Mouse (Mus musculus) cerebellum, adult 8-10 months (tissue): ENCODE results near the gene Krtap28-13.

Experiments
- DNase-seq: peaks from one replicate; pipeline ENCODE4 v3.0.0; 2022

The Krtap28-13 gene

GRCm38 (mm10) chr1:83060643-83061042 lies at the start of gene Krtap28-13:
Krtap28-13 (plus strand) TSS chr1:83060930.
- no peak for DNase-seq

GRCm38 (mm10) chr1:83014477-83014876 lies 46.3 kb upstream of the Krtap28-13 start:
- no peak for DNase-seq

- no peak for DNase-seq
Measured at GRCm38 (mm10) chr1:83015329-83015879, 45.3 kb upstream of the Krtap28-13 start.

GRCm38 (mm10) chr1:83016556-83016955 lies 44.2 kb upstream of the Krtap28-13 start:
- no peak for DNase-seq

GRCm38 (mm10) chr1:83031950-83032349 lies 28.8 kb upstream of the Krtap28-13 start:
- no peak for DNase-seq

- no peak for DNase-seq
Measured at GRCm38 (mm10) chr1:83032508-83032907, 28.2 kb upstream of the Krtap28-13 start.

- no peak for DNase-seq
Measured at GRCm38 (mm10) chr1:83034509-83034908, 26.2 kb upstream of the Krtap28-13 start.

GRCm38 (mm10) chr1:83036892-83037667 lies 23.6 kb upstream of the Krtap28-13 start:
- DNase-seq = no peak

GRCm38 (mm10) chr1:83038109-83038672 lies 22.5 kb upstream of the Krtap28-13 start, which contains the start of gene Slc19a3:
Slc19a3 (minus strand) TSS chr1:83038448.
- peak; percentile 8 for DNase-seq

- no peak for DNase-seq
Measured at GRCm38 (mm10) chr1:83039080-83039479, 21.6 kb upstream of the Krtap28-13 start.

- no peak for DNase-seq
Measured at GRCm38 (mm10) chr1:83042380-83042779, 18.4 kb upstream of the Krtap28-13 start, which contains the start of gene Krtap28-10. Krtap28-10 (minus strand) TSS chr1:83042480.

- DNase-seq = no peak
Measured at GRCm38 (mm10) chr1:83044882-83045427, 15.8 kb upstream of the Krtap28-13 start, which contains the start of gene Gm47969. Gm47969 (plus strand) TSS chr1:83044932.

- no peak for DNase-seq
Measured at GRCm38 (mm10) chr1:83058481-83058880, 2.2 kb upstream of the Krtap28-13 start.

GRCm38 (mm10) chr1:83059278-83059677 lies 1.5 kb upstream of the Krtap28-13 start, which contains the start of gene A030005K14Rik:
A030005K14Rik (minus strand) TSS chr1:83059378.
- DNase-seq = no peak

GRCm38 (mm10) chr1:83064851-83065250 lies 4.1 kb downstream of the Krtap28-13 start:
- peak; percentile 18 for DNase-seq

- no peak for DNase-seq
Measured at GRCm38 (mm10) chr1:83066577-83066976, 5.8 kb downstream of the Krtap28-13 start.

GRCm38 (mm10) chr1:83067205-83067604 lies 6.5 kb downstream of the Krtap28-13 start:
- DNase-seq = no peak

GRCm38 (mm10) chr1:83075526-83076189 lies 14.9 kb downstream of the Krtap28-13 start:
- no peak for DNase-seq

GRCm38 (mm10) chr1:83076190-83076917 lies 15.6 kb downstream of the Krtap28-13 start:
- DNase-seq = no peak

- no peak for DNase-seq
Measured at GRCm38 (mm10) chr1:83077016-83077415, 16.3 kb downstream of the Krtap28-13 start.

GRCm38 (mm10) chr1:83084790-83085189 lies 24.1 kb downstream of the Krtap28-13 start:
- no peak for DNase-seq

- no peak for DNase-seq
Measured at GRCm38 (mm10) chr1:83091268-83091667, 30.5 kb downstream of the Krtap28-13 start.
